Mouse (Mus musculus): ENCODE measurements at regions not wholly inside any gene's neighbourhood (a gene's known extent, or its start where the extent isn't known, plus 50 kb on each side); places are given as distances from the start of the nearest gene placed in this dataset.

- H3K27me3 ChIP-seq, result no peaks in the 10 kb centered on the region
- no peaks in the 10 kb centered on the region for H3K4me1 ChIP-seq
- H3K27ac ChIP-seq, result no peak overlapping the region
- WGBS, result 71% methylated on average over 2 of the region's 2 CpGs
- no peak for ATAC-seq (replicated peaks; ENCODE audit: low FRiP score)
- no peak overlapping the region for H3K4me2 ChIP-seq
- no peaks in the 10 kb centered on the region for H3K9me3 ChIP-seq (replicated peaks)
- no peak overlapping the region for H3K4me3 ChIP-seq (replicated peaks)
- H3K36me3 ChIP-seq, result no peaks in the 10 kb centered on the region
- no peak overlapping the region for H3K9ac ChIP-seq
Measured at GRCm38 (mm10) chr4:54469176-54469575, 475.7 kb upstream of the Zfp462 start.

DNA sequence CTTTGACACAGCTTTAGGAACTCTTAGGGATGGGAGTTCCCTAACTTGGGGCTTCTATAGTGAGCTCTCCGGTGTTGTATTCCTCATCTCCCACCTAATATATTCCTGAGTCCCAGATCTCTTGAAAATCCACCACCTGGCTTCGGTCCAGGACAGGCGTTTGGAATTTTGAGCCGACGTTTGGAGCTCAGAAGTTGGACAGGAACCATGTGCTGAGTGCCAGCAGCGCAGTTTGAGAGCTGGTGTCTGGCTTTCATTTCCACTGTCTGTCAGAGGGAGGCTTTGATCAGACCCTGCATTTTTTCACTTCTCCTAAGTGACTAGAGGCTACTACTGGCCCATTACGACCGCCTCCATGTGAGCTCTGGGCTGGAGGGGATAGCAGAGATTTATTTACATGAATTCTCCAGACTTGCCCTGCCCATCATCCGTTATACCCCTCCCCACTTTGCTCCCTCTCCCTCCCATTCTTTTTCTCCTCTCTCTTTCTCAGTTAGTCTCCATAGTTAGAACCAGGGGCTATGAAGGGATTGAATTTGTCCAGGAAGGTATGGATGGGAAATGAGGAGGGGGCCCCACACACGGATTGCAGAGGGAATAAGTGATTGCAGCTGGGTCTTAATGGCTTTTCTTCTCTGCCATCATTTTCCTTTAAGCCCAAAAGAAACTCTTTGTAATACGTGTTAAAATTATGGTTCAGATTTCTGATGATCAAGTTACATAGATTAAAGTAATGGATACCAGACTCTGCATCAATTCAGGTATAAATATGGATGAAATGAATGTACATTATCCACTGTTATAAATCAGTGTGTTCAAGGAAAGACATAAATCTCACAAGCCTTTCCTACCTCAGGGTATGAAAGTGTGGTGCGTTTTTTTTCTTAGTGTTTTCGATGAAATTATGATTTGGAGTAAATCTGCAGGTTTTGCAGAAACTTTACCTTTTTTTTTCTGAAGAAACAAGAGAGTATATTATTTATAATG lies 474.5 kb upstream of the Zfp462 start:
- no peak overlapping the region for H3K9ac ChIP-seq
- no peak for ATAC-seq (replicated peaks; ENCODE audit: low FRiP score)
- H3K4me3 ChIP-seq (replicated peaks), result no peak overlapping the region
- WGBS, result 49% methylated on average over 13 of the region's 13 CpGs
- no peak overlapping the region for H3K4me2 ChIP-seq
- no peak overlapping the region for H3K27ac ChIP-seq
- H3K9me3 ChIP-seq (replicated peaks), result no peaks in the 10 kb centered on the region
- no peaks in the 10 kb centered on the region for H3K27me3 ChIP-seq
- H3K4me1 ChIP-seq, result no peaks in the 10 kb centered on the region
- H3K36me3 ChIP-seq, result no peaks in the 10 kb centered on the region

- no peak overlapping the region for H3K4me3 ChIP-seq (replicated peaks)
- H3K4me2 ChIP-seq, result no peak overlapping the region
- no peaks in the 10 kb centered on the region for H3K36me3 ChIP-seq
- 23% methylated on average over 1 of the region's 1 CpGs for WGBS
- H3K27me3 ChIP-seq, result no peaks in the 10 kb centered on the region
- no peaks in the 10 kb centered on the region for H3K9me3 ChIP-seq (replicated peaks)
- no peak for ATAC-seq (replicated peaks; ENCODE audit: low FRiP score)
- no peaks in the 10 kb centered on the region for H3K4me1 ChIP-seq
- H3K9ac ChIP-seq, result no peak overlapping the region
- H3K27ac ChIP-seq, result no peak overlapping the region
Measured at GRCm38 (mm10) chr4:54471009-54471408, 473.8 kb upstream of the Zfp462 start.

- ATAC-seq (replicated peaks; ENCODE audit: low FRiP score), result no peak
- H3K9ac ChIP-seq, result no peak overlapping the region
- WGBS, result 59% methylated on average over 2 of the region's 2 CpGs
- no peaks in the 10 kb centered on the region for H3K36me3 ChIP-seq
- H3K9me3 ChIP-seq (replicated peaks), result no peaks in the 10 kb centered on the region
- no peaks in the 10 kb centered on the region for H3K27me3 ChIP-seq
- H3K27ac ChIP-seq, result no peak overlapping the region
- H3K4me3 ChIP-seq (replicated peaks), result no peak overlapping the region
- H3K4me1 ChIP-seq, result no peaks in the 10 kb centered on the region
- no peak overlapping the region for H3K4me2 ChIP-seq
Measured at GRCm38 (mm10) chr4:54481766-54482165, 463.1 kb upstream of the Zfp462 start.

- ATAC-seq (replicated peaks; ENCODE audit: low FRiP score), result no peak
- Histone ChIP-seq H3K9me3 (replicated peaks) (no peaks in the 10 kb centered on the region), H3K27me3 (no peaks in the 10 kb centered on the region), H3K4me1 (no peaks in the 10 kb centered on the region), H3K4me3 (replicated peaks) (no peak overlapping the region), H3K27ac (no peak overlapping the region), H3K4me2 (no peak overlapping the region), H3K9ac (no peak overlapping the region), H3K36me3 (no peaks in the 10 kb centered on the region)
- 77% methylated on average over 6 of the region's 6 CpGs for WGBS
Measured at GRCm38 (mm10) chr4:54493074-54493473, 451.8 kb upstream of the Zfp462 start.

- Histone ChIP-seq H3K9ac (no peak overlapping the region), H3K4me3 (replicated peaks) (no peak overlapping the region), H3K27me3 (no peaks in the 10 kb centered on the region), H3K4me2 (no peak overlapping the region), H3K36me3 (no peaks in the 10 kb centered on the region), H3K4me1 (no peaks in the 10 kb centered on the region), H3K9me3 (replicated peaks) (no peaks in the 10 kb centered on the region), H3K27ac (no peak overlapping the region)
- no peak for ATAC-seq (replicated peaks; ENCODE audit: low FRiP score)
- WGBS, result 93% methylated on average over 2 of the region's 2 CpGs
Measured at GRCm38 (mm10) chr4:54497312-54497994, 447.4 kb upstream of the Zfp462 start.

DNA sequence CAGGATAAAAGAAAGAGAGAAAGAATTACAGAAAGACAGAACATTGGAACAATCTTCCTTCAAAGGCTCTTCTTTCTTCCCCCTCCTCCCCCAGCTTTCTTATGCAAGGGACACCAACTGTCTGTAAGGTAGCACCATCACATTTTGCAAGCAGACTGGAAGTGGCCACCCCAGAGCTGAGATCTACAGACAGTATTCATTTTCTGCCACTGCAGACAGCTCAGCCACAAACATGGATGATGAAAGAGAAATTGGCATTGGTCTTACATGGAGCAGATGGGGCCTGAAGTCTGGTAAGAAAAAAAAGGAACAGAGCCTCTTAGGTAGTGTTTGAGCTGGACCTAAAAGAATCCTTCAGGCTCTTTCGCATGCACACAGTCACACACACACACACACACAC lies 428.9 kb upstream of the Zfp462 start:
- no peak overlapping the region for H3K4me3 ChIP-seq (replicated peaks)
- H3K27me3 ChIP-seq, result no peaks in the 10 kb centered on the region
- no peak overlapping the region for H3K9ac ChIP-seq
- H3K4me2 ChIP-seq, result no peak overlapping the region
- no peak for ATAC-seq (replicated peaks; ENCODE audit: low FRiP score)
- no peaks in the 10 kb centered on the region for H3K36me3 ChIP-seq
- WGBS, result 100% methylated on average over 1 of the region's 1 CpGs
- no peaks in the 10 kb centered on the region for H3K9me3 ChIP-seq (replicated peaks)
- no peak overlapping the region for H3K27ac ChIP-seq
- H3K4me1 ChIP-seq, result no peaks in the 10 kb centered on the region

- ATAC-seq (replicated peaks; ENCODE audit: low FRiP score), result no peak
- Histone ChIP-seq H3K36me3 (no peaks in the 10 kb centered on the region), H3K4me2 (no peak overlapping the region), H3K9me3 (replicated peaks) (no peaks in the 10 kb centered on the region), H3K9ac (no peak overlapping the region), H3K27me3 (no peaks in the 10 kb centered on the region), H3K27ac (no peak overlapping the region), H3K4me3 (replicated peaks) (no peak overlapping the region), H3K4me1 (no peaks in the 10 kb centered on the region)
- WGBS, result 63% methylated on average over 5 of the region's 5 CpGs
Measured at GRCm38 (mm10) chr4:54523283-54523682, 421.6 kb upstream of the Zfp462 start.

DNA sequence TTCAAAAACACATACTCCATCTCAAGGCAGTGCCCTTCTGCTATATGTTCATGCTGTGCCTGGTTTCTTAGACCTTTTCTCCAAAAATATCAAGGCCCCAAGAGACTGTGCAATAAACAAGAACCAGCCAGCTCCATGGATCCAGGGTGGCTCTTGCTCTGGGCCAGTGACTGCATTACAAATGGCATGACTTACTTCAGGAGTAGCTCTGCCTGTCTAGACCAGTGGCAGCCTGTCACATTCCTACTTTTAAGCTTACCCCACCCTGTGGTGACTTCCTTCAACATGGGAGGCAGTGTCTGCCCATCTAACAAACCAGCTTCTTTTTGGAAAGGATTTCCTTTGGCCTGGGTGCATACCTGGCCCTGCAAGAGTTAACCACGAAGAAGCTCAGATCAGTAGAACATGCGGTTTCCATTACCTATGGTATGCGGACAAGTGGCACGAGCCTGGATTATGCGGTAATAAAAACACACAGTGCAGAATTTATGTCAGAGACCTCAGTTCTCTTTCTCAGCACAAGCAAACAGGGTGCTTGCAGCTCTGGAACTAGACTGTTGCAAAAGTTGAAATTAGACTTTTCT lies 418.8 kb upstream of the Zfp462 start:
- H3K4me3 ChIP-seq (replicated peaks), result no peak overlapping the region
- no peaks in the 10 kb centered on the region for H3K9me3 ChIP-seq (replicated peaks)
- no peaks in the 10 kb centered on the region for H3K27me3 ChIP-seq
- no peaks in the 10 kb centered on the region for H3K36me3 ChIP-seq
- no peak overlapping the region for H3K4me2 ChIP-seq
- no peaks in the 10 kb centered on the region for H3K4me1 ChIP-seq
- H3K9ac ChIP-seq, result no peak overlapping the region
- H3K27ac ChIP-seq, result no peak overlapping the region
- WGBS, result 19% methylated on average over 5 of the region's 5 CpGs
- ATAC-seq (replicated peaks; ENCODE audit: low FRiP score), result no peak

- Histone ChIP-seq H3K9ac (no peak overlapping the region), H3K4me1 (no peaks in the 10 kb centered on the region), H3K27ac (no peak overlapping the region), H3K27me3 (no peaks in the 10 kb centered on the region), H3K4me3 (replicated peaks) (no peak overlapping the region), H3K9me3 (replicated peaks) (no peaks in the 10 kb centered on the region), H3K4me2 (no peak overlapping the region), H3K36me3 (no peaks in the 10 kb centered on the region)
- no peak for ATAC-seq (replicated peaks; ENCODE audit: low FRiP score)
- 88% methylated on average over 2 of the region's 2 CpGs for WGBS
Measured at GRCm38 (mm10) chr4:54527660-54528059, 417.2 kb upstream of the Zfp462 start.

DNA sequence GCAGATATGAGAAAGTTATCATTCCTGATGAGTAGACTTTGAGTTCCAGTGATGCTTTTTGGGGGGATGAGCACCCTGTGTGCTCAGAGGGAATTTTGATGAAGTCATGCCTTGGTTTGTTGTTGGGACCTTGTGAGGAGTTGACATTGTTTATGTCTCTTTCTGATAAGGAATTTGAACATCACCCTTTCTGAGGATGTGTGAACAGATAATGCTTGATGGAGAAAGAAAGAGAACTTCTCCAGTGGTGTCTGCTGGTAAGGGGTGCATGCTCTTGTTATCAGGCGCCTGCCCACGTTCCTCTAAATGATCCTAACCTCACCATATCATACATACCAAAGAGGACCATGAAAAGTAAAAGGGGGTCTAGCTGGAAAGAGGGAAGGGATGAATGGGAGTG lies 413.1 kb upstream of the Zfp462 start:
- WGBS, result 88% methylated on average over 2 of the region's 2 CpGs
- H3K4me2 ChIP-seq, result no peak overlapping the region
- ATAC-seq (replicated peaks; ENCODE audit: low FRiP score), result no peak

DNA sequence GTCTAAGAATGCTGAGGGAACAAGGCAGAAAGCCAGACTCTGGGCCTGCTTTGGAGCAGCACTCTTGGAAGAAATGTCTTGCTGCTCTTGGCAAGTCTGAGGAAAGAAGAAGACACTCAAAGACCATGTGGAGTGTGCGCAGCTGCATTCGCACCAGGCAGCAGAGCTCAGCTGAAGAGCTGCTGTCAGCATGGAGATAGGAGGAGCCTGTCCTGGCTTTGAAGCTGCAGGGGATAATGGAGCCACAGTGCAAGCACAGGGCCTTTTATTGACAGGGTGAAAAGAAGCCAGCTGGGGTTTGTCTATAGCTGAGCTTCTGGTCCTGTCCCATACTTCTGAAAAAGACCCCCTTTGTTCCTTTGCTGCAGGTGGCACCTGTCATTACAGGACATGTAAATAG lies 411.0 kb upstream of the Zfp462 start:
- Histone ChIP-seq H3K36me3 (no peaks in the 10 kb centered on the region), H3K27ac (no peak overlapping the region), H3K4me2 (no peak overlapping the region), H3K27me3 (no peaks in the 10 kb centered on the region), H3K4me1 (no peaks in the 10 kb centered on the region), H3K9me3 (replicated peaks) (no peaks in the 10 kb centered on the region), H3K9ac (no peak overlapping the region), H3K4me3 (replicated peaks) (no peak overlapping the region)
- ATAC-seq (replicated peaks; ENCODE audit: low FRiP score), result no peak
- WGBS, result 34% methylated on average over 2 of the region's 2 CpGs

More for the DNA sequence above, 413.1 kb upstream of the Zfp462 start:
- no peak overlapping the region for H3K27ac ChIP-seq
- H3K9ac ChIP-seq, result no peak overlapping the region
- no peaks in the 10 kb centered on the region for H3K27me3 ChIP-seq
- H3K4me3 ChIP-seq (replicated peaks), result no peak overlapping the region
- H3K9me3 ChIP-seq (replicated peaks), result no peaks in the 10 kb centered on the region
- H3K36me3 ChIP-seq, result no peaks in the 10 kb centered on the region
- no peaks in the 10 kb centered on the region for H3K4me1 ChIP-seq
